Mouse (Mus musculus) limb, embryonic 12.5 days (tissue): ENCODE measurements at regions not wholly inside any gene's neighbourhood (a gene's known extent, or its start where the extent isn't known, plus 50 kb on each side); places are given as distances from the start of the nearest gene placed in this dataset.

Source experiments
- ATAC-seq: fragments of 200-750 bp; cut with Nextera tagmentation; 2 replicates; pipeline ENCODE4 v1.8.0; 2017; ENCODE audit warnings: low read depth, moderate TSS enrichment; ENCODE audit not compliant: insufficient number of reproducible peaks, insufficient read depth, low FRiP score, low TSS enrichment
- H3K27ac ChIP-seq: fragments of 300-500 bp; sonication (generic); 2 replicates; pipeline ENCODE4 v1.5.1; 2016; ENCODE audit warnings: mild to moderate bottlenecking, moderate library complexity
- H3K27me3 ChIP-seq: fragments of 300-500 bp; sonication (generic); 2 replicates; pipeline ENCODE4 v1.6.1; 2016; ENCODE audit warnings: mild to moderate bottlenecking, moderate library complexity
- H3K36me3 ChIP-seq: fragments of 300-500 bp; sonication (generic); 2 replicates; pipeline ENCODE4 v1.6.1; 2016; ENCODE audit warnings: mild to moderate bottlenecking, moderate library complexity
- H3K4me1 ChIP-seq: fragments of 300-500 bp; sonication (generic); replicated peaks from 2 replicates; pipeline ENCODE4 v1.6.1; 2016
- H3K4me2 ChIP-seq: fragments of 300-500 bp; sonication (generic); 2 replicates; pipeline ENCODE4 v1.6.1; 2016; ENCODE audit warnings: mild to moderate bottlenecking, moderate library complexity
- H3K4me3 ChIP-seq: fragments of 300-500 bp; sonication (generic); replicated peaks from 2 replicates; pipeline ENCODE4 v1.5.1; 2016; ENCODE audit warnings: mild to moderate bottlenecking
- H3K9ac ChIP-seq: fragments of 300-500 bp; sonication (generic); replicated peaks from 2 replicates; pipeline ENCODE4 v1.6.1; 2016; ENCODE audit warnings: mild to moderate bottlenecking, moderate library complexity
- H3K9me3 ChIP-seq: fragments of 300-500 bp; sonication (generic); 2 replicates; pipeline ENCODE4 v1.6.1; 2016; ENCODE audit warnings: mild to moderate bottlenecking, moderate library complexity
- WGBS: fragments of 180-500 bp; shearing (Covaris S2); methylation state at CpG from one replicate; pipeline ENCODE4 v1.1.7; 2016; 5-methylcytosine and 5-hydroxymethylcytosine counted together

DNA sequence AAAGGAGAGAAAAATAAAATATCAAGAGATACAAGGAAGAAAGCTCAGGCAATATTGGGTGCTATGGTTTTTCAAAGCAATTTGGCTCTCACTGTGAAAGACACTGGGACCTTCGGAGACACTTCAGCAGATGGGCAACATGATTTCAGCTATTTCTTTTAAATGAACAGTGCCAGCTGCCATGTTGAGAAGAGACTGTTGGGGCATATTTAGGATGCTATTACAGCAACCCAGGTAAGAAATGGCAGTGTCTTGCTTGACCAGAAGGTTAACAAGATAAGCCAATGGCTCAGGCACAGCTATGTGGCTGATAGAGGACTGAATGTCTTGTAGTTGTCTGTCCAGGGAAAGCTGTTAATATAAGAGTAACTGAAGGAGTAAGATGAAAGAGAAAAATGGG, 348.6 kb downstream of the Ankrd7 start:
- WGBS: 86% methylated on average over 1 of the region's 1 CpGs
- Histone ChIP-seq H3K4me2 (no peak overlapping the region), H3K27me3 (no peaks in the 10 kb centered on the region), H3K4me3 (no peak overlapping the region), H3K4me1 (no peaks in the 10 kb centered on the region), H3K27ac (no peak overlapping the region), H3K9ac (no peak overlapping the region), H3K9me3 (no peaks in the 10 kb centered on the region), H3K36me3 (no peaks in the 10 kb centered on the region)
- ATAC-seq: no peak

DNA sequence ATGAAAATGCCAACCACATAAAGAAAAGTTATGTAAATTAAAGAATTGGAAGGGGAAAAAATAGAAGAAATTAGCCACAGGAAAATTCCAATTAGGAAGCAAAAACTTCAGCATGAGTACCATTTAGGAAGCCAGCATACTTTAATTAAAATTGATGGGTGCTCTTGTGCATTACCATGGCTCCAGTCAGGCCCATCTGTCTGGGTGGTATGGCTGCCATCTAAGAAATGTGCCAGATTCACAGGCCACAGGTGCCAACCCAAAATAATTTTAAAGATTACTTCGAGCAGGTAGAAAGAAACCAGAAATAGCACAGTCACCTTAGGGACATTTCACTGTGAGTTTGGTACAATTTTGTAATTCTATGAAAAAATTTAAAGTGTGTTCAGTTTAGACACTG, 349.0 kb downstream of the Ankrd7 start:
- ATAC-seq: no peak
- Histone ChIP-seq H3K27ac (no peak overlapping the region), H3K4me2 (no peak overlapping the region), H3K4me3 (no peak overlapping the region), H3K27me3 (no peaks in the 10 kb centered on the region), H3K4me1 (no peaks in the 10 kb centered on the region), H3K9me3 (no peaks in the 10 kb centered on the region), H3K36me3 (no peaks in the 10 kb centered on the region), H3K9ac (no peak overlapping the region)
- 83% methylated on average over 1 of the region's 1 CpGs for WGBS

DNA sequence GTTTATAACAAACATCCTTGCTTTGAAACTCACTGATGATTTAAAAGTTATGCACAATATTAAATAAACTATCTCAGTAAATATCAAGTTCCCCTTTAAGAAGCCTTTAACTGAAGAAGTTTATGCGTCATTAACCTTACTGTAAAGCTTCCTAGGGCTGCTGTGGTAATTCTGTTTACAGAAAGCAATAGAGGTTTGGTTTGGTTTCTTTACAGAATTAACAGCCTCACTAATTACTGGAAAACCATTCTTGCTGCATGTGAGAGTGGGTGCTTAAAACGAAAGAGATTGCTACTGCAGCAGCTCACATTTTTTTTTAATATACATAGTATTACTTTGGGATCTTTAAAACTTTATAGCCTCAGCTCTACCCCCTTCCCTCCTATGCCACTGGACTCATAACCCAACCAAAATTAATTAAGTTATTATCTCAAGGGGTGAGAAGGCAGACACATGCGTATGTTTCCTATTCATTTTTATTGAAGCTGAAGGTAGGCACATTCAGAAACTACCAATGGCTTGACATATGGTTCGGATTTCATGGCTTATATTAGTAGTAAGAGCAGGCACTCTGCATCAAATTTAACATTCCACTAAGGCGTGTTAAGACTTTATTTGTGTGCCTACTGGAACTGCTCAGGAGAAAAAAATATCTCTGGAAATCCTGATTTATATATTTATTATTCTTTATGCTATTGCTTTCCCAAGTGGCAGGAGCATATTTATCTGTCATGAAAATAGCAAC, 398.1 kb downstream of the Ankrd7 start:
- H3K4me2 ChIP-seq: no peak overlapping the region
- WGBS: 23% methylated on average over 5 of the region's 5 CpGs

DNA sequence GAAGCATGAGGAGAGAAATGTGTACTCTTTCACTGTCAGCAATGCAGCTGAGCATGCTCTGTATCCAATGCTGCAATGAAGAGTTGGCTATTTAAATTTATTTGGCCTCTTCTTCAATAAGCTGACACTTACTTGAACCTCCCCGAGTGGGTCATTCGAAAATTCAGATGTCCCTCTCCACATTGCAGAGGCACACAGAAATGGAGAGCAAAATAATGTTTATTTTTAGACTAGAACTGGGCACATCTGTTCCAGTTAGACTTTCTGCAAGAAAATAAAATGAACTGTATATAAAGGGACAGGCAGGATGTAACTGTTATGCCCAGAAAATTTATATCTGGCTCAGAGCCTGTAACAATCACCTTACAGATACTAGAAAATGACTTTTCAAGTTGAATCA, 407.1 kb downstream of the Ankrd7 start:
- Histone ChIP-seq H3K36me3 (no peaks in the 10 kb centered on the region), H3K4me2 (no peak overlapping the region), H3K27me3 (no peaks in the 10 kb centered on the region), H3K9ac (no peak overlapping the region), H3K9me3 (no peaks in the 10 kb centered on the region), H3K27ac (no peak overlapping the region), H3K4me3 (no peak overlapping the region), H3K4me1 (no peaks in the 10 kb centered on the region)
- no peak for ATAC-seq
- WGBS: 92% methylated on average over 2 of the region's 2 CpGs

More for the DNA sequence above, 398.1 kb downstream of the Ankrd7 start:
- Histone ChIP-seq H3K9ac (no peak overlapping the region), H3K9me3 (no peaks in the 10 kb centered on the region), H3K4me1 (peaks cover 3% of the 10 kb centered on the region; the same call in 1 of the 2 replicates), H3K4me3 (no peak overlapping the region), H3K27me3 (no peaks in the 10 kb centered on the region), H3K36me3 (no peaks in the 10 kb centered on the region), H3K27ac (no peak overlapping the region)
- peak; percentile 82 for ATAC-seq

DNA sequence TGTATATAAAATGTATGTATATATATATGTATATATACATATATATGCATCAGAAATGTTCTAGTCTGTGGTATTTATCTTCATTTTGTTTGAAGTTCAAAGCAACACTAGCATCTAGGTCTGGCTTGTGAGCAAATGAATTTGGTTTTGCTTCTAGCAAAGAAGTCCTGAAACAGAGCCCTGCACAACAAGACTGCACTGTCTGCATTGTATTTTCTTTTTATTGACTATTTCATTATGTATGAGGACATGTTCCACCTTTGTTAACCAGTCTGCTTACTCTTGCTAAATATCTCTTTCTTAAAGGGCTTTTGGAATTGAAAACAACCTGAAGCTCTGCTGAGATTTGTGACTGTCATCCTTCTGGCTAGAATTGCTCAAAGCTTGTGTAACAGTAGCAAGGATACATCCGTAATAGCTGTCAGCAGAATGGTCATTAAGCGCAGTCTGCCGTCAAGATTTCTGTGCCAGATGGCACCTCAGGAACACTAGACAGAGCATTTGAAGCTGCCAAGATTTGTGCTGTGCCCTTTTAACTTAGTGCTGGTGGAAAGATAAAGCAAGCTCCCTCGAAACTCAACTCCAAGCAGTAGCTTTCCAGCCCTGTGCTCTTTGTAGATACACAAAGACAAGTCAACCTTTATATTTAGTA, 416.7 kb downstream of the Ankrd7 start:
- 63% methylated on average over 4 of the region's 4 CpGs for WGBS
- no peaks in the 10 kb centered on the region for H3K9me3 ChIP-seq
- H3K27ac ChIP-seq: no peak overlapping the region
- H3K4me1 ChIP-seq: no peaks in the 10 kb centered on the region
- no peak overlapping the region for H3K4me3 ChIP-seq
- H3K9ac ChIP-seq: no peak overlapping the region
- ATAC-seq: no peak
- no peaks in the 10 kb centered on the region for H3K36me3 ChIP-seq
- no peaks in the 10 kb centered on the region for H3K27me3 ChIP-seq
- no peak overlapping the region for H3K4me2 ChIP-seq

DNA sequence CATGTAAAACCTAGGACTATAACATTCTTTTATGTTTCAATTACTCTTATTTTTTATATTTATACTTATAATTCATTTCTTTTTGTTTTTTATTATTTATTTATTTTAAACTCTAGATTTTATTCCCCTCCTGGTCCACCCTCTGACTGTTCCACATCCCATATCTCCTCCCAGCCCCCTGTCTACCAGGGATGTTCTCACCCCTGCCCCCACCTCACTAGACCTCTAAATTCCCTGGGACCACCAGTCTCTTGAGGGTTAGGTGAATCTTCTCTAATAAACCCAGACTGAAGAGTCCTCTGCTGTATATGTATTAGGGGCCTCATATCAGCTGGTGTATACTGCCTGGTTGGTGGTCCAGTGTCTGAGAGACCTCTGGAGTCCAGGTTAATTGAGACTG, 466.5 kb downstream of the Ankrd7 start:
- H3K27me3 ChIP-seq: no peaks in the 10 kb centered on the region
- H3K4me2 ChIP-seq: no peak overlapping the region
- no peaks in the 10 kb centered on the region for H3K9me3 ChIP-seq
- no peak overlapping the region for H3K27ac ChIP-seq
- H3K36me3 ChIP-seq: no peaks in the 10 kb centered on the region
- H3K9ac ChIP-seq: no peak overlapping the region
- H3K4me1 ChIP-seq: no peaks in the 10 kb centered on the region
- no peak for ATAC-seq
- H3K4me3 ChIP-seq: no peak overlapping the region

DNA sequence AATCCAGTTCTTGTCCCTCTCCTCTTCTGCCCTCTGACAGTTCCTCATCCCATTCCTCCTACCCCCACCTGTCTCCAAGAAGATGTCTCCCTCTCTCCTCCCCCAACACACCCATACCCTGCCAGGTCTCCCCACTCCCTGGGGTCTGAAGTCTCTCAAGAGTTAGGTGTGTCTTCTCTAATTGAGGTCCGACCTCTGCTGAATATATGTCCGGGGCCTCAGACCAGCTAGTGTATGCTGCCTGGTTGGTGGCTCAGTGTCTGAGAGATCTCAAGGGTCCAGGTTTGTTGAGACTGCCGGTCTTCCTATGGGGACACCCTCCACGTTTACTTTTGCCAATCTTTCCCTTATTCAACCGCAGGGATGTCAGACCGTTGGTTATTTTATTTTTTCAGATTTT, 469.5 kb downstream of the Ankrd7 start:
- no peak overlapping the region for H3K27ac ChIP-seq
- no peaks in the 10 kb centered on the region for H3K36me3 ChIP-seq
- no peaks in the 10 kb centered on the region for H3K27me3 ChIP-seq
- WGBS: 90% methylated on average over 6 of the region's 6 CpGs
- no peak overlapping the region for H3K4me2 ChIP-seq
- H3K9ac ChIP-seq: no peak overlapping the region
- H3K9me3 ChIP-seq: no peaks in the 10 kb centered on the region
- no peaks in the 10 kb centered on the region for H3K4me1 ChIP-seq
- no peak overlapping the region for H3K4me3 ChIP-seq
- ATAC-seq: no peak

DNA sequence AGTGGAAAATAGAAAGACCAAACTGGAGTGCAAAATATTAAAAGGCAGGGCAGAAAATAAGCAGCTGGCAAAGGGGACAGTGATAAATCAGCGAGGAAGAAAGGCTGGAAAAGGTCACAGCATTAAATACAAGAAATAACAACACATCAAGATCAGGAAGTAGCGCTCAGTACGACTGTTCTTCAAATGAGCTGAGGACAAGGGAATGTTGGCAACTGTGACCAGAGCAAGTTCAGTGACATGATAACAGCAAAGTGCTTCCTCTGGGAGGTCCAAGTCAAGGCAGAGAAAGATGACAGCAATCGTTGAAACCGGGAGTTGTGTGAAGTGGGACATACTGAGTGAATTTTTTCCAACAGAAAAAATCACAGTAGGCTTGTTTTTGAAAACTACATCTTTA, 472.4 kb downstream of the Ankrd7 start:
- Histone ChIP-seq H3K4me3 (no peak overlapping the region), H3K9ac (no peak overlapping the region), H3K9me3 (no peaks in the 10 kb centered on the region), H3K27me3 (no peaks in the 10 kb centered on the region), H3K4me1 (no peaks in the 10 kb centered on the region), H3K27ac (no peak overlapping the region), H3K36me3 (no peaks in the 10 kb centered on the region), H3K4me2 (no peak overlapping the region)
- ATAC-seq: no peak
- WGBS: 81% methylated on average over 5 of the region's 5 CpGs
